Mouse (Mus musculus): Measurements from ENCODE around the gene Gdf1. TPM values are rescaled to one million over a fixed set of nuclear protein-coding genes. Genes with fewer than 3 reads are reported as not detected.
A peak's percentile ranks its signal among the peaks of the same experiment; 100 is the strongest.

Gdf1 gene
- polyA plus RNA-seq, 1 experiment = 1.1 TPM

- no peak overlapping the region for H3K27ac ChIP-seq (ENCODE audit: insufficient read depth, low read depth, low read length)
- 32% methylated on average over 5 of the region's 5 CpGs for WGBS
These were observed 34.4 kb downstream of the Gdf1 start for GRCm38 (mm10) chr8:70364066-70364465.

GRCm38 (mm10) chr8:70366588-70366987 is 37.0 kb downstream of the Gdf1 start:
- no peaks in the 10 kb centered on the region for H3K27me3 ChIP-seq (ENCODE audit: control insufficient read depth, insufficient read depth, low read length)
- H3K4me1 ChIP-seq (ENCODE audit: control insufficient read depth, insufficient read depth, insufficient read length, low read length) = peaks cover 8% of the 10 kb centered on the region
- H3K27ac ChIP-seq (ENCODE audit: insufficient read depth, low read depth, low read length) = no peak overlapping the region
- 60% methylated on average over 5 of the region's 5 CpGs for WGBS
- TF ChIP-seq POLR2A (IDR thresholded peaks at IDR 0.05; ENCODE audit: low read depth, low read length) = no peak
- no peak for TF ChIP-seq CTCF (IDR thresholded peaks at IDR 0.05; ENCODE audit: extremely low read depth, insufficient read length, insufficient replicate concordance, low read depth, low read length)
- H3K36me3 ChIP-seq (ENCODE audit: control insufficient read depth, insufficient read depth, low read length) = no peaks in the 10 kb centered on the region
- H3K4me3 ChIP-seq (ENCODE audit: low read depth, low read length) = no peak overlapping the region

More at GRCm38 (mm10) chr8:70364066-70364465, 34.4 kb downstream of the Gdf1 start:
- no peak overlapping the region for H3K4me3 ChIP-seq (ENCODE audit: low read depth, low read length)
- H3K36me3 ChIP-seq (ENCODE audit: control insufficient read depth, insufficient read depth, low read length) = no peaks in the 10 kb centered on the region
- TF ChIP-seq CTCF (IDR thresholded peaks at IDR 0.05; ENCODE audit: extremely low read depth, insufficient read length, insufficient replicate concordance, low read depth, low read length) (no peak), POLR2A (IDR thresholded peaks at IDR 0.05; ENCODE audit: low read depth, low read length) (no peak)
- H3K27me3 ChIP-seq (ENCODE audit: control insufficient read depth, insufficient read depth, low read length) = no peaks in the 10 kb centered on the region
- peaks cover 8% of the 10 kb centered on the region for H3K4me1 ChIP-seq (ENCODE audit: control insufficient read depth, insufficient read depth, insufficient read length, low read length)

GRCm38 (mm10) chr8:70370476-70370875 is 40.9 kb downstream of the Gdf1 start:
- TF ChIP-seq POLR2A (IDR thresholded peaks at IDR 0.05; ENCODE audit: low read depth, low read length) (no peak), CTCF (IDR thresholded peaks at IDR 0.05; ENCODE audit: extremely low read depth, insufficient read length, insufficient replicate concordance, low read depth, low read length) (no peak)
- no peak overlapping the region for H3K4me3 ChIP-seq (ENCODE audit: low read depth, low read length)
- no peaks in the 10 kb centered on the region for H3K36me3 ChIP-seq (ENCODE audit: control insufficient read depth, insufficient read depth, low read length)
- H3K4me1 ChIP-seq (ENCODE audit: control insufficient read depth, insufficient read depth, insufficient read length, low read length) = peaks cover 13% of the 10 kb centered on the region
- H3K27ac ChIP-seq (ENCODE audit: insufficient read depth, low read depth, low read length) = no peak overlapping the region
- 92% methylated on average over 7 of the region's 7 CpGs for WGBS
- H3K27me3 ChIP-seq (ENCODE audit: control insufficient read depth, insufficient read depth, low read length) = peaks cover 34% of the 10 kb centered on the region

GRCm38 (mm10) chr8:70371951-70372350 is 42.3 kb downstream of the Gdf1 start:
- Histone ChIP-seq H3K4me1 (ENCODE audit: control insufficient read depth, insufficient read depth, insufficient read length, low read length) (peaks cover 22% of the 10 kb centered on the region), H3K27me3 (ENCODE audit: control insufficient read depth, insufficient read depth, low read length) (peaks cover 49% of the 10 kb centered on the region), H3K36me3 (ENCODE audit: control insufficient read depth, insufficient read depth, low read length) (no peaks in the 10 kb centered on the region), H3K27ac (ENCODE audit: insufficient read depth, low read depth, low read length) (no peak overlapping the region), H3K4me3 (ENCODE audit: low read depth, low read length) (no peak overlapping the region)
- TF ChIP-seq POLR2A (IDR thresholded peaks at IDR 0.05; ENCODE audit: low read depth, low read length) (no peak), CTCF (IDR thresholded peaks at IDR 0.05; ENCODE audit: extremely low read depth, insufficient read length, insufficient replicate concordance, low read depth, low read length) (no peak)
- 79% methylated on average over 6 of the region's 6 CpGs for WGBS

- Histone ChIP-seq H3K4me3 (ENCODE audit: low read depth, low read length) (peak within 1 kb of the TSS; percentile 54), H3K27me3 (ENCODE audit: control insufficient read depth, insufficient read depth, low read length) (peaks cover 52% of the 10 kb centered on the region), H3K36me3 (ENCODE audit: control insufficient read depth, insufficient read depth, low read length) (no peaks in the 10 kb centered on the region), H3K27ac (ENCODE audit: insufficient read depth, low read depth, low read length) (no peak within 1 kb of the TSS), H3K4me1 (ENCODE audit: control insufficient read depth, insufficient read depth, insufficient read length, low read length) (peaks cover 22% of the 10 kb centered on the region)
- TF ChIP-seq POLR2A (IDR thresholded peaks at IDR 0.05; ENCODE audit: low read depth, low read length) (no peak), CTCF (IDR thresholded peaks at IDR 0.05; ENCODE audit: extremely low read depth, insufficient read length, insufficient replicate concordance, low read depth, low read length) (no peak)
- WGBS = 6% methylated on average over 47 of the region's 47 CpGs
These were observed 44.0 kb downstream of the Gdf1 start, which contains the start of gene Comp for GRCm38 (mm10) chr8:70373397-70374317. Comp (plus strand) TSS chr8:70373558.

GRCm38 (mm10) chr8:70374318-70374927 is 44.8 kb downstream of the Gdf1 start:
- no peak for TF ChIP-seq POLR2A (IDR thresholded peaks at IDR 0.05; ENCODE audit: low read depth, low read length)
- TF ChIP-seq CTCF (IDR thresholded peaks at IDR 0.05; ENCODE audit: extremely low read depth, insufficient read length, insufficient replicate concordance, low read depth, low read length) = no peak
- Histone ChIP-seq H3K27me3 (ENCODE audit: control insufficient read depth, insufficient read depth, low read length) (peaks cover 52% of the 10 kb centered on the region), H3K36me3 (ENCODE audit: control insufficient read depth, insufficient read depth, low read length) (no peaks in the 10 kb centered on the region), H3K4me1 (ENCODE audit: control insufficient read depth, insufficient read depth, insufficient read length, low read length) (peaks cover 22% of the 10 kb centered on the region), H3K4me3 (ENCODE audit: low read depth, low read length) (peak overlapping the region; percentile 54), H3K27ac (ENCODE audit: insufficient read depth, low read depth, low read length) (no peak overlapping the region)
- under 1% methylated on average over 53 of the region's 53 CpGs for WGBS
